Mouse (Mus musculus): ENCODE data around the gene Gtf2a2. TPM values are rescaled to one million over a fixed set of nuclear protein-coding genes. Genes with fewer than 3 reads are reported as not detected.

Gene Gtf2a2
- total and polyA plus RNA-seq, 2 experiments from 2014 or later, result 105 to 203 TPM

DNA sequence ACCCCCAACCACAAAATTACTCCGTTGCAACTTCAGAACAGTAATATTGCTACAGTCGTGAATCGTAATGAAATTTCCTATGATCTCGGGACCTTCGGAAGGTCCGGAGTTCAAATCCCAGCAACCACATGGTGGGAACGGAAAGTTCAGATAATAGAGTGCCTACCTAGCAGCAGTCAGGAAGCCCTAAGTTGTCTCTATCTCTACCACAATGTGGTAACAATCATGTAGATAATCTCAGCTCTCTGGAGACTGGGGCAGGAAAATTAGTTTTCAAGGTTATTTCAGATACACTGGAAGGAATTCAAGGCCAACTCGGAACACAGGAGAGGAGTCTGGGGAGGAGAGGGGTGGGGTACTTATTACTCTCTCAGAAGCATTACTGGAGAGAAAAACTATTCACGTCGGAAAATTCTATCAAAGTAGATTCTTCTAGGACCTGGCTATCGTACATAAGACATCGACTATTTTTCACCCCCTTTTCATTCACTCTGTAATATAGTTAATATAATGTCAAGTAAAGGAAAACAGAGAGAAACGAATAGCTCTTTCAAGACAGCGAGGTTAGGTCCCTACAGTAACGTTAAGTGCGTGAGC is 23.5 kb upstream of the Gtf2a2 start:
- WGBS, result 19% methylated on average over 16 of the region's 16 CpGs
- no peaks in the 10 kb centered on the region for H3K27me3 ChIP-seq (ENCODE audit: control insufficient read depth, insufficient read depth, low read length)
- DNase-seq (ENCODE audit: low spot score), result no peak
- H3K9me3 ChIP-seq (replicated peaks; ENCODE audit: control insufficient read depth, low read length), result no peaks in the 10 kb centered on the region
- peak overlapping the region; percentile 54 for H3K4me2 ChIP-seq (ENCODE audit: low read depth, low read length)
- H3K9ac ChIP-seq (replicated peaks; ENCODE audit: low read depth, low read length), result peak overlapping the region; percentile 99
- TF ChIP-seq CTCF (IDR thresholded peaks at IDR 0.05; ENCODE audit: low read depth) (no peak), EP300 (IDR thresholded peaks at IDR 0.05; ENCODE audit: low read depth) (no peak)
- H3K36me3 ChIP-seq (replicated peaks; ENCODE audit: control insufficient read depth, insufficient read depth, low read length), result no peaks in the 10 kb centered on the region
- H3K4me1 ChIP-seq (ENCODE audit: control insufficient read depth, insufficient read depth), result peaks cover 22% of the 10 kb centered on the region
- peak; percentile 2; the same call in 1 of the 2 replicates for ATAC-seq (ENCODE audit: insufficient read depth, low read depth)
- peak overlapping the region; percentile 98 for H3K4me3 ChIP-seq (ENCODE audit: low read depth, low read length)
- H3K27ac ChIP-seq (ENCODE audit: low read depth), result peak overlapping the region; percentile 99

DNA sequence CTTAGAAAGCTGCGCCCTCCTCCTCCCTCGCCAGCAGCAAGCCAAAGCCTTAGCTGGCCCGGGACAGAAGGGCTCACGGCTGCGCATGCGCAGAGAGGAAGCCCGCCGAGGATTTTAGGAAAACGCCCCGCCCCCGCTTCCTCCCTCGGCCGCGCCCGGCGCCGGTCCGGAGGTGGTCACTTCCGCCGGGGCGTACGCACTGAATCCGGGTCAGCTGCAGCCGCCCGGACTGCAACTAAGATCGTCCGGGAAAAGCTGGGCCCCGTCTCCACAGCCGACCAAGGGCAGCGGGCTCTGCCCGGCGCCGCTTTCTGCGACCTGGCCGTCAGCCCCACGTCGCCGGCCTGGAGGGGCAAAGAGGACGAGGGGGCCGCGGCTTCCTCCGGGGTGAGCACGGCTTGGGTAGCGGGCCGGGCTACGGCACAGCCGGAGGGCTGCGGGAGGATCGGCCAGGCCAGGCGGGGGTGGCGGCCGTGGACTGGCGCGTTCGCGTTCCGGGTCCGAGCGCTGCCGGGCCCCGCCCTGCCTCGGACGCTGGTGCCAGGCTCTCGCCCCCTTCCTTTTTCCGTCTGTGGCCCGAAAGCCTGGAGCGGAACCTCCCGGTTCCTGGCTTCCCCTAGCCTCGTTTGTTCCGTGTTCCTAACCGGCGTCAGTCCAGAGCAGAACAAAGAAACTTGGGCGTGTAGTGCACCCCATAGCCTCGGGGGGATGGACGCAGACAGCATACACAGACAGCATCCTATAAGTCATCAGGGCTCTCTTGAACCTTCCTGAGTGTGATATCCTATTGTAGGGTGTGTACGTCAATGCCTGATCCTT is 22.8 kb upstream of the Gtf2a2 start, which contains the start of gene Bnip2:
TSS of gene Bnip2 (plus strand) at position 164 of the 819 bp plus-strand sequence.
- Histone ChIP-seq H3K4me2 (ENCODE audit: low read depth, low read length) (peak within 1 kb of the TSS; percentile 65), H3K4me3 (ENCODE audit: low read depth, low read length) (peak within 1 kb of the TSS; percentile 98), H3K36me3 (replicated peaks; ENCODE audit: control insufficient read depth, insufficient read depth, low read length) (no peaks in the 10 kb centered on the region), H3K4me1 (ENCODE audit: control insufficient read depth, insufficient read depth) (peaks cover 28% of the 10 kb centered on the region), H3K27ac (ENCODE audit: low read depth) (peak within 1 kb of the TSS; percentile 99), H3K9ac (replicated peaks; ENCODE audit: low read depth, low read length) (peak within 1 kb of the TSS; percentile 99), H3K9me3 (replicated peaks; ENCODE audit: control insufficient read depth, low read length) (no peaks in the 10 kb centered on the region), H3K27me3 (ENCODE audit: control insufficient read depth, insufficient read depth, low read length) (no peaks in the 10 kb centered on the region)
- ATAC-seq (ENCODE audit: insufficient read depth, low read depth) (peak; percentile 96), DNase-seq (ENCODE audit: low spot score) (peak; percentile 98)
- TF ChIP-seq EP300 (IDR thresholded peaks at IDR 0.05; ENCODE audit: low read depth) (peak; percentile 81; the same call in 1 of the 2 replicates), CTCF (IDR thresholded peaks at IDR 0.05; ENCODE audit: low read depth) (no peak)
- WGBS, result under 1% methylated on average over 68 of the region's 76 CpGs

GRCm38 (mm10) chr9:69990346-69990745 is 22.0 kb upstream of the Gtf2a2 start:
- Histone ChIP-seq H3K4me2 (ENCODE audit: low read depth, low read length) (peak overlapping the region; percentile 65), H3K36me3 (replicated peaks; ENCODE audit: control insufficient read depth, insufficient read depth, low read length) (peaks cover 4% of the 10 kb centered on the region; the same call in 1 of the 2 replicates), H3K4me3 (ENCODE audit: low read depth, low read length) (peak overlapping the region; percentile 98), H3K9me3 (replicated peaks; ENCODE audit: control insufficient read depth, low read length) (no peaks in the 10 kb centered on the region), H3K27me3 (ENCODE audit: control insufficient read depth, insufficient read depth, low read length) (no peaks in the 10 kb centered on the region), H3K27ac (ENCODE audit: low read depth) (peak overlapping the region; percentile 99), H3K9ac (replicated peaks; ENCODE audit: low read depth, low read length) (peak overlapping the region; percentile 99), H3K4me1 (ENCODE audit: control insufficient read depth, insufficient read depth) (peaks cover 34% of the 10 kb centered on the region)
- TF ChIP-seq EP300 (IDR thresholded peaks at IDR 0.05; ENCODE audit: low read depth) (no peak), CTCF (IDR thresholded peaks at IDR 0.05; ENCODE audit: low read depth) (no peak)
- no peak for DNase-seq (ENCODE audit: low spot score)
- 12% methylated on average over 5 of the region's 5 CpGs for WGBS
- ATAC-seq (ENCODE audit: insufficient read depth, low read depth), result no peak

- peaks cover 25% of the 10 kb centered on the region for H3K36me3 ChIP-seq (replicated peaks; ENCODE audit: control insufficient read depth, insufficient read depth, low read length)
- ATAC-seq (ENCODE audit: insufficient read depth, low read depth) (no peak), DNase-seq (ENCODE audit: low spot score) (peak; percentile 46)
- H3K27ac ChIP-seq (ENCODE audit: low read depth), result peak overlapping the region; percentile 76
- no peak overlapping the region for H3K9ac ChIP-seq (replicated peaks; ENCODE audit: low read depth, low read length)
- TF ChIP-seq CTCF (IDR thresholded peaks at IDR 0.05; ENCODE audit: low read depth) (no peak), EP300 (IDR thresholded peaks at IDR 0.05; ENCODE audit: low read depth) (no peak)
- no peak overlapping the region for H3K4me3 ChIP-seq (ENCODE audit: low read depth, low read length)
- peaks cover 34% of the 10 kb centered on the region for H3K4me1 ChIP-seq (ENCODE audit: control insufficient read depth, insufficient read depth)
- H3K4me2 ChIP-seq (ENCODE audit: low read depth, low read length), result 0 out of 2 replicates have a peak overlapping the region, but pooled peaks have one; percentile 11
- H3K27me3 ChIP-seq (ENCODE audit: control insufficient read depth, insufficient read depth, low read length), result no peaks in the 10 kb centered on the region
- H3K9me3 ChIP-seq (replicated peaks; ENCODE audit: control insufficient read depth, low read length), result no peaks in the 10 kb centered on the region
- 47% methylated on average over 5 of the region's 5 CpGs for WGBS
These were observed 19.5 kb upstream of the Gtf2a2 start for GRCm38 (mm10) chr9:69992841-69993277.

GRCm38 (mm10) chr9:69993479-69993878 is 18.9 kb upstream of the Gtf2a2 start:
- Histone ChIP-seq H3K4me3 (ENCODE audit: low read depth, low read length) (no peak overlapping the region), H3K36me3 (replicated peaks; ENCODE audit: control insufficient read depth, insufficient read depth, low read length) (peaks cover 30% of the 10 kb centered on the region), H3K4me1 (ENCODE audit: control insufficient read depth, insufficient read depth) (peaks cover 34% of the 10 kb centered on the region), H3K9me3 (replicated peaks; ENCODE audit: control insufficient read depth, low read length) (no peaks in the 10 kb centered on the region), H3K4me2 (ENCODE audit: low read depth, low read length) (no peak overlapping the region), H3K9ac (replicated peaks; ENCODE audit: low read depth, low read length) (no peak overlapping the region), H3K27me3 (ENCODE audit: control insufficient read depth, insufficient read depth, low read length) (no peaks in the 10 kb centered on the region), H3K27ac (ENCODE audit: low read depth) (peak overlapping the region; percentile 76)
- DNase-seq (ENCODE audit: low spot score), result no peak
- TF ChIP-seq EP300 (IDR thresholded peaks at IDR 0.05; ENCODE audit: low read depth) (no peak), CTCF (IDR thresholded peaks at IDR 0.05; ENCODE audit: low read depth) (no peak)
- ATAC-seq (ENCODE audit: insufficient read depth, low read depth), result no peak
- 47% methylated on average over 1 of the region's 1 CpGs for WGBS

All from heart, postnatal 0 days (tissue).